Comparison of ENCODE assay signal across 11 mouse cellular contexts in the genomic region with DNA sequence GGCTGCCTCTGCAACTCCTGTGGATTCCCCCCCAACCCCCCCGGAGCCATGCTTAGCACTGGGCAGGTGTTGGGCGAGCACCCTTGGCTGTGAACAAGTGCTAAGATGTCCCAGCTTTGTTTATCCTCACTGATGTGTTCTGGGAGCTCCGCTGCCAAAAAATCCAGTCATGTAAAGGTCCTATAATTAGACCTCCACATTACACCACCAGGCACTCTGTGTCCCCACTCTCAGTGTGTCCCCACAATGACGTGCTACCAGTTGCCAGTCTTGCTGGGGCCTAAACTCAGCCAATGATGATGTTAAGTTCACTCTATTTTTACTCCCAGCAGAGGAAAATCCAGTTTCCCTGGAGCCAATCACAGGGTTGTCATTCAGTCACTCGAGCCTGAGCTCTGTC. TPM values are rescaled to one million over a fixed set of nuclear protein-coding genes. Genes with fewer than 3 reads are reported as not detected.
DNase-seq lines count a peak whose midpoint lies in the region; ATAC-seq and TF ChIP-seq lines count a peak whose summit lies in the region.
"Had no signal": no experiment of that assay in that cellular context is flagged by ENCODE, and none has a peak within 500 bp of the region (broad histone marks: within the 10 kb centered on the region; RNA-seq: fewer than 3 reads in every experiment).

No protein-coding gene starts in this region.

- peak; percentile 4 for DNase-seq in lung, postnatal 10 days
- DNase-seq in lung, postnatal 14 days: no peak
- DNase-seq in heart, embryonic 10.5 days (ENCODE audit: low spot score): peak; percentile 75
- DNase-seq in layer of hippocampus, adult 9-11 months: peak; percentile 65
- peak; percentile 95 for DNase-seq in skeletal muscle tissue, adult 2 months (ENCODE audit: low read depth, low spot score)
- no peak for DNase-seq in stomach, postnatal 0 days (ENCODE audit: low spot score)
- no peak for DNase-seq in testis, postnatal 14 days (ENCODE audit: low spot score)
- DNase-seq in embryo, embryonic 10 days (ENCODE audit: low spot score): no peak
- DNase-seq: kidney, adult 18-20 months; lung, postnatal 36 days had no signal

- ATAC-seq in stomach, postnatal 0 days (ENCODE audit: low FRiP score, low TSS enrichment): no peak

- H3K4me1 ChIP-seq in heart, embryonic 10.5 days: peaks cover 19% of the 10 kb centered on the region
- H3K4me1 ChIP-seq in stomach, postnatal 0 days (replicated peaks; ENCODE audit: control insufficient read depth, insufficient read depth): no peaks in the 10 kb centered on the region
- H3K4me1 ChIP-seq: limb, embryonic 15.5 days had no signal

- TF ChIP-seq EP300 in stomach, postnatal 0 days (optimal IDR thresholded peaks at IDR 0.05): no peak

- H3K9ac ChIP-seq in stomach, postnatal 0 days (ENCODE audit: low read length): no peak overlapping the region
- H3K9ac ChIP-seq: limb, embryonic 15.5 days had no signal

- H3K27ac ChIP-seq in heart, embryonic 10.5 days: peak overlapping the region; percentile 69
- no peak overlapping the region for H3K27ac ChIP-seq in stomach, postnatal 0 days (replicated peaks)
- H3K27ac ChIP-seq: limb, embryonic 15.5 days had no signal

- no peak overlapping the region for H3K4me3 ChIP-seq in heart, embryonic 10.5 days
- H3K4me3 ChIP-seq in stomach, postnatal 0 days (ENCODE audit: low read depth, low read length): no peak overlapping the region
- H3K4me3 ChIP-seq: limb, embryonic 15.5 days had no signal

- WGBS in heart, embryonic 10.5 days: 38% methylated on average over 5 of the region's 5 CpGs
- 45% methylated on average over 5 of the region's 5 CpGs for WGBS in stomach, postnatal 0 days

- peaks cover 12% of the 10 kb centered on the region for H3K27me3 ChIP-seq in heart, embryonic 10.5 days (ENCODE audit: insufficient read depth, poor library complexity, severe bottlenecking)
- H3K27me3 ChIP-seq in stomach, postnatal 0 days (ENCODE audit: control insufficient read depth, insufficient read depth, low read length): no peaks in the 10 kb centered on the region
- H3K27me3 ChIP-seq: limb, embryonic 15.5 days had no signal

- no peak for TF ChIP-seq CTCF in stomach, postnatal 0 days (IDR thresholded peaks at IDR 0.05; ENCODE audit: low read depth)

- no peak overlapping the region for H3K4me2 ChIP-seq in stomach, postnatal 0 days (replicated peaks; ENCODE audit: low read depth)
- H3K4me2 ChIP-seq: limb, embryonic 15.5 days had no signal

- H3K36me3 ChIP-seq in heart, embryonic 10.5 days: no peaks in the 10 kb centered on the region
- H3K36me3 ChIP-seq in stomach, postnatal 0 days (ENCODE audit: control insufficient read depth, insufficient read depth, low read length): no peaks in the 10 kb centered on the region
- H3K36me3 ChIP-seq: limb, embryonic 15.5 days had no signal

- no peaks in the 10 kb centered on the region for H3K9me3 ChIP-seq in heart, embryonic 10.5 days
- H3K9me3 ChIP-seq in stomach, postnatal 0 days (ENCODE audit: control insufficient read depth, low read length): no peaks in the 10 kb centered on the region
- H3K9me3 ChIP-seq: limb, embryonic 15.5 days had no signal

RNA-seq across cellular contexts. Expression of gene Smyd2, which starts 38.3 kb away (rescaled TPM):
- 129 and 183 TPM in 2 replicates for polyA plus RNA-seq in heart, embryonic 10.5 days (2016; fragmentation: Nextera tagmentation; extraction: Ambion mirVana)
- 59.0 and 61.7 TPM in 2 replicates for polyA plus RNA-seq in stomach, postnatal 0 days (2015; fragmentation: Nextera tagmentation; extraction: Ambion mirVana)

Comparison
In these comparisons a context has a peak if more than half of its experiments do, and no peak if none do; other contexts are left out.
1. DNase-seq: peak in lung, postnatal 10 days (single experiment), heart, embryonic 10.5 days (single experiment), layer of hippocampus, adult 9-11 months (single experiment) and skeletal muscle tissue, adult 2 months (single experiment); none in lung, postnatal 14 days (single experiment), stomach, postnatal 0 days (single experiment), testis, postnatal 14 days (single experiment) and embryo, embryonic 10 days (single experiment).